Mouse (Mus musculus) CH12.LX (cell line): Measurements from ENCODE around the gene Gtpbp8. TPM values are rescaled to one million over a fixed set of nuclear protein-coding genes. Genes with fewer than 3 reads are reported as not detected.

Experiments used
- DNase-seq: peaks from one replicate; pipeline ENCODE4 v3.0.0-alpha.2; 2013; ENCODE audit errors: extremely low read depth
- H3K27ac ChIP-seq: 2 replicates; pipeline ENCODE4 v1.5.1; 2012; ENCODE audit warnings: low read depth, mild to moderate bottlenecking, control low read depth, moderate library complexity; ENCODE audit not compliant: insufficient read depth
- H3K27me3 ChIP-seq: replicated peaks from 2 replicates; pipeline ENCODE3; 2012; ENCODE audit warnings: inconsistent platforms
- H3K36me3 ChIP-seq, 2 experiments: replicated peaks in 1 of 2; 2 replicates each; pipeline versions ENCODE3 to v1.6.1; 2012; ENCODE audit warnings: inconsistent platforms in 1 of 2, low read length in 1 of 2, mild to moderate bottlenecking in 1 of 2, mixed read lengths in 1 of 2, moderate library complexity in 1 of 2; ENCODE audit not compliant: control insufficient read depth in 1 of 2, insufficient read depth in 1 of 2
- H3K4me1 ChIP-seq, 2 experiments: 2 replicates each; pipeline ENCODE4 v1.6.1; 2012; ENCODE audit warnings: inconsistent platforms in 1 of 2, moderate library complexity in 1 of 2; ENCODE audit not compliant: insufficient read depth in 2 of 2, control insufficient read depth in 1 of 2
- H3K4me2 ChIP-seq: 2 replicates; pipeline ENCODE4 v1.6.1; 2012; ENCODE audit warnings: low read depth, mild to moderate bottlenecking, control low read depth; ENCODE audit not compliant: poor library complexity, insufficient read depth, severe bottlenecking
- H3K4me3 ChIP-seq, 3 experiments: fragments of 150-350 bp in 1 of 3; sonication (generic) in 1 of 3; replicated peaks in 1 of 3; 2 replicates each; pipeline versions ENCODE3 to v1.5.1; 2011 to 2012; ENCODE audit warnings: low read depth in 2 of 3, low read length in 2 of 3, mild to moderate bottlenecking in 2 of 3, moderate library complexity in 2 of 3, control low read depth in 1 of 3, improper control_type of control experiment in 1 of 3, inconsistent platforms in 1 of 3, mixed read lengths in 1 of 3; ENCODE audit not compliant: poor library complexity in 1 of 3
- H3K79me2 ChIP-seq: replicated peaks from 2 replicates; pipeline ENCODE4 v1.6.1; 2012; ENCODE audit warnings: mild to moderate bottlenecking, moderate library complexity; ENCODE audit not compliant: control insufficient read depth, poor library complexity, insufficient read depth, severe bottlenecking; ENCODE audit errors: extremely low read depth
- H3K9ac ChIP-seq: 2 replicates; pipeline ENCODE4 v1.6.1; 2012; ENCODE audit warnings: low read depth, mild to moderate bottlenecking, control low read depth, moderate library complexity; ENCODE audit not compliant: insufficient read depth
- H3K9me3 ChIP-seq: replicated peaks from 2 replicates; pipeline ENCODE3; 2012; ENCODE audit warnings: low read length, inconsistent platforms, mixed read lengths
- BHLHE40 ChIP-seq: IDR thresholded peaks from 2 replicates; pipeline ENCODE4 v1.6.1; 2011; ENCODE audit warnings: mild to moderate bottlenecking, low read depth, low read length, improper control_type of control experiment
- CHD2 ChIP-seq: IDR thresholded peaks from 2 replicates; pipeline ENCODE4 v1.6.1; 2011; ENCODE audit warnings: low read length, improper control_type of control experiment
- ELF1 ChIP-seq: IDR thresholded peaks from 2 replicates; pipeline ENCODE4 v1.6.1; 2014; ENCODE audit warnings: low read depth, mild to moderate bottlenecking, inconsistent platforms, low read length, improper control_type of control experiment
- GABPA ChIP-seq: IDR thresholded peaks from 2 replicates; pipeline ENCODE4 v1.6.1; 2012; ENCODE audit warnings: low read depth, low read length, improper control_type of control experiment, inconsistent platforms; ENCODE audit not compliant: insufficient replicate concordance
- HCFC1 ChIP-seq: IDR thresholded peaks from 2 replicates; pipeline ENCODE4 v1.6.1; 2012; ENCODE audit warnings: low read depth, mild to moderate bottlenecking, inconsistent platforms, low read length, improper control_type of control experiment
- IRF4 ChIP-seq: IDR thresholded peaks from 2 replicates; pipeline ENCODE4 v1.6.1; 2014; ENCODE audit warnings: low read depth, mild to moderate bottlenecking, inconsistent platforms, low read length, improper control_type of control experiment
- JUND ChIP-seq: conservative IDR thresholded peaks from 2 replicates; pipeline ENCODE4 v1.6.1; 2011; ENCODE audit warnings: low read depth, low read length, improper control_type of control experiment
- MYC ChIP-seq: IDR thresholded peaks from 2 replicates; pipeline ENCODE4 v1.6.1; 2011; ENCODE audit warnings: low read depth, mild to moderate bottlenecking, improper control_type of control experiment, low read length
- PAX5 ChIP-seq: IDR thresholded peaks from 2 replicates; pipeline ENCODE4 v1.6.1; 2012; ENCODE audit warnings: low read length, inconsistent platforms, mixed read lengths
- POLR2A ChIP-seq: IDR thresholded peaks from 2 replicates; pipeline ENCODE4 v1.6.1; 2011; ENCODE audit warnings: low read depth, mild to moderate bottlenecking, improper control_type of control experiment, low read length
- POLR2AphosphoS2 ChIP-seq: IDR thresholded peaks from 2 replicates; pipeline ENCODE4 v1.6.1; 2011; ENCODE audit warnings: low read depth, low read length, improper control_type of control experiment
- RCOR1 ChIP-seq: conservative IDR thresholded peaks from 2 replicates; pipeline ENCODE4 v1.6.1; 2012; ENCODE audit warnings: low read depth, mild to moderate bottlenecking, inconsistent platforms, low read length, improper control_type of control experiment
- SMC3 ChIP-seq: IDR thresholded peaks from 2 replicates; pipeline ENCODE4 v1.6.1; 2011; ENCODE audit warnings: low read depth, low read length, improper control_type of control experiment
- TBP ChIP-seq: conservative IDR thresholded peaks from 2 replicates; pipeline ENCODE4 v1.6.1; 2011; ENCODE audit warnings: low read depth, low read length, improper control_type of control experiment
- TCF12 ChIP-seq: IDR thresholded peaks from 2 replicates; pipeline ENCODE4 v1.6.1; 2014; ENCODE audit warnings: low read depth, mild to moderate bottlenecking, inconsistent platforms, low read length, improper control_type of control experiment
- UBTF ChIP-seq: IDR thresholded peaks from 2 replicates; pipeline ENCODE4 v1.6.1; 2012; ENCODE audit warnings: low read depth, mild to moderate bottlenecking, inconsistent platforms, low read length, improper control_type of control experiment, moderate library complexity
- USF1 ChIP-seq: IDR thresholded peaks from 2 replicates; pipeline ENCODE4 v1.6.1; 2014; ENCODE audit warnings: low read depth, mild to moderate bottlenecking, inconsistent platforms, low read length, improper control_type of control experiment
- ZC3H11A ChIP-seq: IDR thresholded peaks from 2 replicates; pipeline ENCODE4 v1.6.1; 2012; ENCODE audit warnings: low read depth, mild to moderate bottlenecking, inconsistent platforms, low read length, improper control_type of control experiment
- ZMIZ1 ChIP-seq: IDR thresholded peaks from 2 replicates; pipeline ENCODE4 v1.6.1; 2012; ENCODE audit warnings: low read depth, mild to moderate bottlenecking, inconsistent platforms, low read length, improper control_type of control experiment
- ZNF384 ChIP-seq: IDR thresholded peaks from 2 replicates; pipeline ENCODE4 v1.6.1; 2012; ENCODE audit warnings: low read depth, low read length, improper control_type of control experiment, inconsistent platforms
- dilution Hi-C: fragments of 300-500 bp; cut with MboI; formaldehyde crosslinking; loops from 2 replicates; pipeline ENCODE4 v1.14.3; 2020; ENCODE audit warnings: low sequenced_read_pairs; ENCODE audit not compliant: extremely low pct_unique_long_range_greater_than_20kb, extremely low pct_ligation_motif_present
- in situ Hi-C: fragments of 300-500 bp; cut with MboI; formaldehyde crosslinking; loops from 3 replicates; pipeline ENCODE4 v1.14.3; 2019; ENCODE audit warnings: low sequenced_read_pairs, low pct_ligation_motif_present, low pct_unique_long_range_greater_than_20kb, mixed read lengths
- polyA plus RNA-seq: library from polyadenylated mRNA; unstranded; fragments of >175 nt; gene quantifications from 2 replicates; pipeline ENCODE4 v1.2.1, GENCODE M21; 2012; ENCODE audit warnings: low read depth; ENCODE audit not compliant: insufficient read length
- total RNA-seq, 2 experiments: library from RNA; depleted of rRNA; stranded (reverse); fragments of 300-350 nt in 1 of 2; fragments of >200 nt in 1 of 2; gene quantifications; 2 replicates each; pipeline ENCODE4 v1.2.3; 2012 to 2014

Gtpbp8 gene
- total and polyA plus RNA-seq, 3 experiments = 20.9 to 38.8 (median 24.2) TPM

DNA sequence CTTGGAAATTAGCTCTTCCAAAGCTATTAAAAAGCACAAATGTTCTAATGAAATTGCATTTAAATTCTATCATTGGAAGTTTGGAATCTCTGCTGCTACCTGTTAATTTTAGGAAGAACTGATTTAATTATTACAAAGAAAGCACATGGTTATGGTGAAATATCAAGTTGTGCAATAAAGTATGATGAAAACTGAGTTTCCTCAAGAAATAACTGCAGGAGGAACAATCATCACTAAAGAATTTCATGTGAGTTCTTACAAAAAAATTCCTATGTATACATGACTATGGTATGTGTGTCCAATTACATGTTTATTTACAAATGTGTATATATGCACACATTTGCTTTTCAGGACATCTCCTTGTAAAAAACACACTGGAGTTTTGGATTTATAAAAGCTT lies 48.3 kb upstream of the Gtpbp8 start:
- no peak for DNase-seq
- H3K4me3 ChIP-seq = no peak overlapping the region
- in situ Hi-C loops (no loop called here), dilution Hi-C loops (no loop called here)
- no peak overlapping the region for H3K27ac ChIP-seq
- no peak overlapping the region for H3K4me2 ChIP-seq
- no peaks in the 10 kb centered on the region for H3K4me1 ChIP-seq
- H3K36me3 ChIP-seq = no peaks in the 10 kb centered on the region
- no peaks in the 10 kb centered on the region for H3K27me3 ChIP-seq
- H3K79me2 ChIP-seq = no peaks in the 10 kb centered on the region
- H3K9me3 ChIP-seq = no peaks in the 10 kb centered on the region
- TF ChIP-seq JUND = no peak
- TF ChIP-seq TCF12 = no peak
- no peak for TF ChIP-seq ZC3H11A
- no peak for TF ChIP-seq ELF1
- TF ChIP-seq POLR2A = no peak
- no peak for TF ChIP-seq POLR2AphosphoS2
- TF ChIP-seq BHLHE40 = no peak
- TF ChIP-seq ZMIZ1 = no peak
- no peak for TF ChIP-seq GABPA
- no peak for TF ChIP-seq PAX5
- no peak for TF ChIP-seq HCFC1
- TF ChIP-seq CHD2 = no peak
- TF ChIP-seq USF1 = no peak
- no peak for TF ChIP-seq UBTF
- no peak for TF ChIP-seq TBP
- no peak for TF ChIP-seq ZNF384
- no peak for TF ChIP-seq RCOR1
- no peak for TF ChIP-seq SMC3
- TF ChIP-seq MYC = no peak
- no peak overlapping the region for H3K9ac ChIP-seq

DNA sequence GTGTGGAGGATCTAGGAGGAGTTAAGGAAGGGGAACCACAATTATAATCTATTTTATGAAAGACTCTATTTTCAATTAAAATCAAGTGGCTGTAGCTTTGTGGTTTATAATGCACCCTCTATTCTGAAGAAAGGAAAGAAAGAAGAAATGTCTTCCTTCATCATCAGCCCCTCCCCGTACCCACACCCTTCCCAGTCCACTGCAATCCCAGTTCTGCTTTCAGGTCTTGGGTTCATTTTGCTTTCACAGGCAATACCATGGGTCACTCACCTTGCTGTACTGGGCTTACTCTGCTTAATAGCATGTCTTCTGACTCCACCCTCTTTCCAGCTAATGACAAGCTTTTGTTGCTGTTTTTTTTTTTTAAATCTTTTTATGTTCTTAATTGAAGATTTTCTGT lies 40.8 kb upstream of the Gtpbp8 start:
- H3K4me3 ChIP-seq = no peak overlapping the region
- H3K27ac ChIP-seq = no peak overlapping the region
- no peaks in the 10 kb centered on the region for H3K9me3 ChIP-seq
- dilution Hi-C loops = no loop called here
- H3K4me1 ChIP-seq = peaks cover 0 to 8% of the 10 kb centered on the region in 2 experiments; a peak in 1 of 4 replicates
- peak; percentile 46; the same call in 1 of the 2 replicates for TF ChIP-seq IRF4
- no peak for TF ChIP-seq ZC3H11A
- TF ChIP-seq, all 38 proteins: peak for 1
- H3K9ac ChIP-seq = no peak overlapping the region
- no peaks in the 10 kb centered on the region for H3K36me3 ChIP-seq
- no peak for DNase-seq
- no peak overlapping the region for H3K4me2 ChIP-seq
- H3K79me2 ChIP-seq = no peaks in the 10 kb centered on the region
- no peaks in the 10 kb centered on the region for H3K27me3 ChIP-seq
- in situ Hi-C loops = no loop called here
